Mouse (Mus musculus) embryonic facial prominence, embryonic 10.5 days (tissue): ENCODE measurements at regions not wholly inside any gene's neighbourhood (a gene's known extent, or its start where the extent isn't known, plus 50 kb on each side); places are given as distances from the start of the nearest gene placed in this dataset.
"Not testable (repeated sequence)": the region's sequence is repeated elsewhere in the genome, so short reads cannot be mapped to it uniquely, and the experiment has no call there.

ENCODE experiments used
- DNase-seq: peaks from one replicate; pipeline ENCODE4 v3.0.0-alpha.2; 2017; ENCODE audit warnings: low spot score
- H3K27ac ChIP-seq: fragments of 300-500 bp; sonication (generic); replicated peaks from 2 replicates; pipeline ENCODE4 v1.5.1; 2016; ENCODE audit warnings: mild to moderate bottlenecking
- H3K27me3 ChIP-seq: fragments of 300-500 bp; sonication (generic); replicated peaks from 2 replicates; pipeline ENCODE4 v1.6.1; 2016; ENCODE audit warnings: low read depth, mild to moderate bottlenecking; ENCODE audit not compliant: poor library complexity, severe bottlenecking
- H3K36me3 ChIP-seq: fragments of 300-500 bp; sonication (generic); replicated peaks from 2 replicates; pipeline ENCODE4 v1.6.1; 2016; ENCODE audit warnings: mild to moderate bottlenecking, moderate library complexity
- H3K4me1 ChIP-seq: fragments of 300-500 bp; sonication (generic); 2 replicates; pipeline ENCODE4 v1.6.1; 2016
- H3K4me3 ChIP-seq: fragments of 300-500 bp; sonication (generic); 2 replicates; pipeline ENCODE4 v1.5.1; 2016; ENCODE audit warnings: mild to moderate bottlenecking, moderate library complexity
- H3K9me3 ChIP-seq: fragments of 300-500 bp; sonication (generic); 2 replicates; pipeline ENCODE4 v1.6.1; 2016; ENCODE audit warnings: mild to moderate bottlenecking
- WGBS: fragments of 180-500 bp; shearing (Covaris S2); methylation state at CpG from one replicate; pipeline ENCODE4 v1.1.7; 2016; 5-methylcytosine and 5-hydroxymethylcytosine counted together

DNA sequence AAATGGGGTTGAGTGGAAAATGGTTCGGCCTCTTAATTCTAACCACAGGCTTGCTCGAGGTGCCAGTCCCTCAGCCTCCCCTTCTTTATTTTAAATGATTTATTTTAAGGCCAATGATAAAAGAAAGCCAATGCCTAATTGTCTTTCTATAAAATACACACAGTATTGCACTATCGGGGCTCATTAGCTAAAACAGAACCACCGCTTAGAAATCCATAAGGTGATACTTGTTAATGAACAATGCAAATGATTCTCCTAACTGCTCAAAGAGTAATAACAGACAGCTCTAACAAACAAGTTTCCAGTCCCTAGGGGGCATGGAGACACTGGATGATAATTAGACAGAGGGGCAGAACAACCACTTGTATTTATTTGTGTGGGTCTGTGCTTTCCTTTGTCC lies 58.8 kb downstream of the Emx2 start:
- DNase-seq: no peak
- Histone ChIP-seq H3K4me1 (peaks cover 2% of the 10 kb centered on the region), H3K27me3 (no peaks in the 10 kb centered on the region), H3K4me3 (no peak overlapping the region), H3K27ac (no peak overlapping the region), H3K9me3 (no peaks in the 10 kb centered on the region), H3K36me3 (no peaks in the 10 kb centered on the region)
- WGBS: 87% methylated on average over 4 of the region's 4 CpGs

DNA sequence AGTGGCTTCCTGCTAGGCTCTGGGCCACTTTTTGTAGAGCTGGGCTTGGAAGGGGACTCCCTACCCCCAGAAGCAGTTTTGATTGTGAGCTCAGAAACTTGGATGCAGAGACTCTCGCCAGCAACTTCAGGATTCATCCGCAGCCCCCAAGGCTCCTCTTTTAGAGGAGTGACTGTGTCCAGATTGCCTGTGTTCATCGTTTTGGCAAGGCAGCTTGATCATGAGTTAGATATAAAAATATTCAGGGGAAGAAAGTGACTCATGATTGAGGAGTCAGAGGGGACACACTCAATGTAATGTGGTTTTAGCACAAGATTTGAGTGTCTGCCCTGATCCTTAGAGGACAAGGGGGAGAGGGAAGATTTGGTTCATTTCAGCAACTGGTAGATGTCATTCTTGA lies 61.0 kb downstream of the Emx2 start:
- H3K36me3 ChIP-seq: no peaks in the 10 kb centered on the region
- no peak overlapping the region for H3K27ac ChIP-seq
- no peaks in the 10 kb centered on the region for H3K9me3 ChIP-seq
- no peaks in the 10 kb centered on the region for H3K27me3 ChIP-seq
- H3K4me1 ChIP-seq: peaks cover 5% of the 10 kb centered on the region
- no peak overlapping the region for H3K4me3 ChIP-seq
- 84% methylated on average over 3 of the region's 3 CpGs for WGBS
- no peak for DNase-seq

DNA sequence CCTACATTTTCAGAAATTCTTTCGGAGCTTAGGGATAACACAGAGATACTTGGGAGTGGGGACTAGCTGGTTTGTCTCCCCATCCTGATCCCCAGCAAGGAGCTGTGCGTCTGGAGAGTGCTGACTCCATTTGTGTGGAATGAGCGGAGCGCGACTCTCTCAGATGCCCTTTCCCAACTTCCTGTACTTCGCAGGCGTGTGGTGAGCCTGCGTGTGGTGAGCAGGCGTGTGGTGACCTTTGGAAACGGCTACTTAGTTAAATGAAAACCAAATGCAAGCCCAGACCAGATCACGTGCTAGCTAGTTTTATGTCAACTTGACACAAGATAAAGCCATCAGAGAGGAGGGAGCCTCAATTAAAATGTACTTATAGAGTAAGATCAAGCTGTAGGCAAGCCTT lies 64.0 kb downstream of the Emx2 start:
- 50% methylated on average over 11 of the region's 11 CpGs for WGBS
- Histone ChIP-seq H3K27me3 (no peaks in the 10 kb centered on the region), H3K36me3 (no peaks in the 10 kb centered on the region), H3K9me3 (no peaks in the 10 kb centered on the region), H3K4me3 (no peak overlapping the region), H3K4me1 (peaks cover 5% of the 10 kb centered on the region), H3K27ac (no peak overlapping the region)
- peak; percentile 21 for DNase-seq

DNA sequence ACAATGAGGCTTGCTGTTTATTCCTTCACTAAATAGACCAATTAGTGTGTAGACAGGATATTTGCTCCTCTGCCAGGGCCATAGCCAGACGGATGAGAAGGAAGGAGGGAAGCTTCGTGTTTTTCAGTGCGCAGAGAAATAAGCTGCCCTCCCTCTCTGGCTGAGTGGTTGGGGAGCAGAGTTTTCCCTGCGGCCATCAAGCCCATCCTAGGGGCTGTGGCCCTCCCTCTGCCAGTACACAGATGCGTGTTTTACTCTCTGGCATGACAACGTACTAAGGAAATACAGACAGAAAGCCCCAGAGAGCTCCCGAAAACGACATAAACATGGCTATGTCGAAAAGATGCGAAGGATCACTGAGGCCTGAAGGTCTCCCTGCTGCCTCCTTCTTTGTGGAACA lies 65.2 kb downstream of the Emx2 start:
- Histone ChIP-seq H3K36me3 (no peaks in the 10 kb centered on the region), H3K9me3 (no peaks in the 10 kb centered on the region), H3K27me3 (no peaks in the 10 kb centered on the region), H3K4me3 (no peak overlapping the region), H3K4me1 (peaks cover 5% of the 10 kb centered on the region), H3K27ac (no peak overlapping the region)
- no peak for DNase-seq
- WGBS: 73% methylated on average over 10 of the region's 10 CpGs

DNA sequence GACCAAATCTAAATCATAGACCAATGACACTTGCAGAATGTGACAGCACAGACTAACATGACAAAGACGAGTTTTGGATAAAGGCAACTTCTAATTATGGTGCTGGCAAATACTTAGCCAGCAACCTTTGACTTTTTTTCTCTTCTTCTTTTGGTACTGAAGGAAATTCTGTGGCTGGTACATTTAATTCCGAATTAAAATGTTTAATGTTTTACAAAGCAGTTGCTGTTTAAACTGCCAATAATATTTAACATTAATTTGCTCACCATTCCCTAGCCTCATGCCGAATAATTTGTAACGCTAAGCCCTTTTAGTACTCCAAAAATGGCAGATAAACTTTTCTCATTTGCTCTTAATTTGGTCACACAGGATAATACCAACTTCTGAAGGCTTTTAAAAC lies 105.9 kb downstream of the Emx2 start:
- H3K36me3 ChIP-seq: no peaks in the 10 kb centered on the region
- H3K4me1 ChIP-seq: no peaks in the 10 kb centered on the region
- no peak overlapping the region for H3K4me3 ChIP-seq
- no peaks in the 10 kb centered on the region for H3K27me3 ChIP-seq
- H3K27ac ChIP-seq: no peak overlapping the region
- no peaks in the 10 kb centered on the region for H3K9me3 ChIP-seq
- WGBS: 84% methylated on average over 4 of the region's 4 CpGs
- no peak for DNase-seq

DNA sequence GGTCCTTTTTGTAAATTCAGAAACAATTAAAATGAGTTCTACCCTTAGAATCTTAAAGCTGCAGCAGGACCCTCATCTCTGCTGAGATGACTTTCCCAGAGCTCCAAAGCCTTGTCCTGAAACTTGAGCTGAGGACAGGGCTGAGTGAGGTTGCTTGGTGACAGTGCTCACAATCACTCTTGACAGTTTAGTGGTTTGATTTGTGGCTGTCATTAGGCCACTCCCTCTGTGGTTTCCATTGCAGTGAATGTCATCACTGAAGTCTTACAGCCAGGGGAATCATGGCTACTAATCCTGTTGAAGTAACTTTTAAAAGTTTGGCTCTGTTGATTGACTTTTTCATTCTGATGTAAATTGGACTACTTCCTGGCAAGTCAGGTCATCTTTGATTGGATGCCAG lies 110.7 kb downstream of the Emx2 start:
- Histone ChIP-seq H3K27me3 (no peaks in the 10 kb centered on the region), H3K4me3 (no peak overlapping the region), H3K9me3 (no peaks in the 10 kb centered on the region), H3K4me1 (no peaks in the 10 kb centered on the region), H3K27ac (no peak overlapping the region), H3K36me3 (no peaks in the 10 kb centered on the region)
- no peak for DNase-seq

DNA sequence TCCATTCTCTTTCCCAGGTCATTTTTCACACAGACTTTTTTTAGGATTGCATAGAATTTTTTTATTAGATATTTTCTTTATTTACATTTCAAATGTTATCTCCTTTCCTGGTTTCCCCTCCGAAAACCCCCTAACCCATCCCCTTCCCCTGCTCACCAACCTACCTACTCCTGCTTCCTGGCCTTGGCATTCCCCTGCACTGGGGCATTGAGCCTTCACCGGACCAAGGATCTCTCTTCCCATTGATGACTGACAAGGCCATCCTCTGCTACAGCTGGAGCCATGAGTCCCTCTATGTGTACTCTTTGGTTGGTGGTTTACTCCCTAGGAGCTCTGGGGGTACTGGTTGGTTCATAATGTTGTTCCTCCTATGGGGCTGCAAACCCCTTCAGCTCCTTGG lies 111.4 kb downstream of the Emx2 start:
- 95% methylated on average over 2 of the region's 2 CpGs for WGBS
- H3K4me3 ChIP-seq, DNase-seq, H3K27ac ChIP-seq, H3K36me3 ChIP-seq, H3K4me1 ChIP-seq, H3K9me3 ChIP-seq, H3K27me3 ChIP-seq: not testable (repeated sequence)

DNA sequence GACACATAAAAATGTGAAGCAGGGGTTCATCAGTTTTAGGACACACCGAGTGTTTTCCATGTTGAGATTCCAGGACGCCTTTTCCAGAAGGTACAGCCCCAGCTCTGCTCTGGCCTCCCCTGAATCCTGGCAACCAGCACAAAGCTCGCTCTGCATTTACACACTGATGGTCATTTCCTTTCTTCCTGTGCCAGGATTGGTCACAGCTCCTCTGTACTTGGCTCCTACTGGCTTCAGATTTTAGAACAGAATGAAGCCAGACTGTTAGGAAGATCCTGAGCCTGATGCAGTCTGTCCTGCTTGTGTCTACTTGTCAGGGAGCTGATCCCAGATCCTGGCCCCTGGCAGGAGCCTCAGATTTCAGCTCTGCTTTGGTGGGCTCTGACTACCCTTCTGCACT lies 116.2 kb downstream of the Emx2 start:
- H3K27ac ChIP-seq: no peak overlapping the region
- no peak for DNase-seq
- H3K27me3 ChIP-seq: no peaks in the 10 kb centered on the region
- H3K36me3 ChIP-seq: no peaks in the 10 kb centered on the region
- H3K4me1 ChIP-seq: no peaks in the 10 kb centered on the region
- H3K9me3 ChIP-seq: no peaks in the 10 kb centered on the region
- H3K4me3 ChIP-seq: no peak overlapping the region
- 85% methylated on average over 3 of the region's 3 CpGs for WGBS

DNA sequence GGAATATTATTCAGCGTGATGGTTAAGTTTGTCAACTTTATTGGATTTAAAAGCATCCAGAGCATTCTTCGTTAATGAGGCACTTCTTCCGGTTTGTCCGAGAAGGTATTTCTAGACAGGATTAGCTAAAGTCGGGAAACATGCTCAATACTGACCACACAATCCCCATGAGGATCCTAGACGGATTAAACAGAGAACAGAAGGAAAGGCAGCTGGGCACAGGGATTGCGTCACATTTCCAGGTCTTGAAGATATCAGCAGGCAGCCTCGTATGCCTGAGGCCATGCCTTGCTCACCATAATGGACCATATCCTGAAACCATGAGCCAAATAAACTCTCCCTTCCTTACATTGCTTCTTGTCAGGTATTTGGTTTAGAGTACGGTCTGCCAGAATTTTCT lies 119.7 kb downstream of the Emx2 start:
- H3K9me3 ChIP-seq: no peaks in the 10 kb centered on the region
- H3K27me3 ChIP-seq: peaks cover 9% of the 10 kb centered on the region
- no peak overlapping the region for H3K27ac ChIP-seq
- DNase-seq: no peak
- WGBS: 67% methylated on average over 9 of the region's 9 CpGs
- H3K4me3 ChIP-seq: no peak overlapping the region
- no peaks in the 10 kb centered on the region for H3K36me3 ChIP-seq
- no peaks in the 10 kb centered on the region for H3K4me1 ChIP-seq

DNA sequence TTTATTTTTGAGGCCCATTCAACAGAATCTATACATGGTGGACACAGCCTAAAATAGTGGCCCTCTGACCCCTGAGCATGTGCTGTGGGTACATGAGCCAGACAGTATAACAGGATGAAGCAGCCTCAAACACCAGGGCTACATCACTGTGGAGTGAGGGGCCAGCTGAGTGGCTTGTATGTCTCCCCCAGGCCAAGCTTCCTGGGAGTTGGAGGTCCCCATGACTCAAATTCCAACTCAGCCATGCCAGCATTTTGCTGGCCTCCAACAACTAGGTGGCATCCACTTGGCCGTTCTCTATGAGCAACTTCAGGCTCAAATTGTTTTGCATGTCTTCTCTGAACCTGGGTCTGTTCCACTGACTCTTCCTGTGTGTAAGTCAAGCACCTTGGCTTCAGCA lies 121.5 kb downstream of the Emx2 start:
- WGBS: 92% methylated on average over 1 of the region's 1 CpGs
- Histone ChIP-seq H3K27me3 (peaks cover 23% of the 10 kb centered on the region), H3K9me3 (no peaks in the 10 kb centered on the region), H3K4me3 (no peak overlapping the region), H3K27ac (no peak overlapping the region), H3K4me1 (no peaks in the 10 kb centered on the region), H3K36me3 (no peaks in the 10 kb centered on the region)
- peak; percentile 2 for DNase-seq

DNA sequence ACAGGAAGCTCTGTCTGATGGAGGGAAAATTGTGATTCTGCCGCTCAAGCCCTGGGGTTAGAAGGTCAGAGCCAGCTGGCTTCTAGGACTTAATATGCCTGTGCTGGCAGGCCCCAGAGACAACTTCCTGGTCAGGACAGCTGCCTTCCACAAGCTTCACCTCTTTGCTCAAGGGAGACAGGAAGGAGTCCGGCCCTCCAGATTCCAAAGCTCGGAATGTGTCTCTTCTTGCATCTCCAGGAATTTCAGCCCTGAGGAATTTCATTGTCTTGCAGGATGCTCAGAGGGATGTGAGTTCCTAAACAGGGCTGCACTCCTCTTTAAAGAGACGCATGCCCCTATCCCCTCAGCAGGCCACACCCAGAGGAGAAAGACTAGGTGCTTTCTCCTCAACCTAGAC lies 127.7 kb downstream of the Emx2 start:
- peak overlapping the region; percentile 12; the same call in 1 of the 2 replicates for H3K27ac ChIP-seq
- H3K9me3 ChIP-seq: no peaks in the 10 kb centered on the region
- H3K36me3 ChIP-seq: no peaks in the 10 kb centered on the region
- WGBS: 22% methylated on average over 4 of the region's 4 CpGs
- DNase-seq: peak; percentile 31
- peaks cover 30% of the 10 kb centered on the region for H3K4me1 ChIP-seq
- peaks cover 75% of the 10 kb centered on the region for H3K27me3 ChIP-seq
- no peak overlapping the region for H3K4me3 ChIP-seq

DNA sequence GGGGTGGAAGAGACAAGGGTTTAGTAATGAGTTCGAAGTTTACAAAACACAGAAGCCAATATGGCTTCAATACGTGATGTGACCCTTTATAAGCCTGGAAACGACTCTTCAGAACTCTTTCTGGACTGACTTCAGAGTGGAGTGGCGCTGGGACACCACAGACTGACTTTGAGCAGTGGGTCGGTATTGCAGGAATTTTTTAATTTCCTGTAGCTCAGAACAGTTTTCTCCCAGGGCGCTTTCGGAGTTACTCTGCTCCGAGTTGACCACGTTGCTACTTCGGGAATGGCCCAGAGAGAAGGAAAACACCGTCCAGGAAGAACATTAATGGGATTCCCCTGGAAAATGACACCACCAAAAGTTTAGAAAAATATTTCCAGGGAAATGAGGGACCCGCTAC lies 129.1 kb downstream of the Emx2 start:
- peak; percentile 12 for DNase-seq
- Histone ChIP-seq H3K4me3 (no peak overlapping the region), H3K4me1 (peaks cover 32% of the 10 kb centered on the region), H3K9me3 (no peaks in the 10 kb centered on the region), H3K27ac (no peak overlapping the region), H3K36me3 (no peaks in the 10 kb centered on the region), H3K27me3 (peaks cover 87% of the 10 kb centered on the region)
- 55% methylated on average over 12 of the region's 12 CpGs for WGBS

DNA sequence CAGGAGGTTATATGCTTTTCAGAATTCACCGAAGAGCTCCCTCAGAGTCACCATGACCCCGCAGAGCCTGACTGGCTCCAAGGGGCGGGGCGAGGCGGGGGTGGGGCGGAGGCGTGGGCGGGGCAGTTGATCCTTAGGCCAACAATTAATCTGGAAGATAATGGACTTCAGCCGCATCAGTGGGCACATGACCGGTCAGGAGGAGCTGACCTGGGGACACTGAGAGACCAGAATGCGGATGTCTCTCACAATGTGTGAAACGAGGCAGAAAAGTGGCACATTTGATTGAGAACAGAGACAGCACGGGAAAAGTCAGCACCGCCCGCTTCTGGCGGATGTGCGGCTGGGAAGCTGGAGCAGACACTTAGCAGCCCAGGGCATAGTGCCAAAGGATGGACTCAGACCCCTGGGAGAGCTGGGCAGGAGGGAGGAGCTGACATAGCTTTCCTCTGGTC lies 129.9 kb downstream of the Emx2 start:
- H3K9me3 ChIP-seq: no peaks in the 10 kb centered on the region
- DNase-seq: peak; percentile 62
- H3K36me3 ChIP-seq: no peaks in the 10 kb centered on the region
- peaks cover 33% of the 10 kb centered on the region for H3K4me1 ChIP-seq
- peak overlapping the region; percentile 49 for H3K4me3 ChIP-seq
- H3K27ac ChIP-seq: no peak overlapping the region; the same call in 1 of the 2 replicates
- H3K27me3 ChIP-seq: peaks cover 85% of the 10 kb centered on the region
- 11% methylated on average over 17 of the region's 17 CpGs for WGBS

DNA sequence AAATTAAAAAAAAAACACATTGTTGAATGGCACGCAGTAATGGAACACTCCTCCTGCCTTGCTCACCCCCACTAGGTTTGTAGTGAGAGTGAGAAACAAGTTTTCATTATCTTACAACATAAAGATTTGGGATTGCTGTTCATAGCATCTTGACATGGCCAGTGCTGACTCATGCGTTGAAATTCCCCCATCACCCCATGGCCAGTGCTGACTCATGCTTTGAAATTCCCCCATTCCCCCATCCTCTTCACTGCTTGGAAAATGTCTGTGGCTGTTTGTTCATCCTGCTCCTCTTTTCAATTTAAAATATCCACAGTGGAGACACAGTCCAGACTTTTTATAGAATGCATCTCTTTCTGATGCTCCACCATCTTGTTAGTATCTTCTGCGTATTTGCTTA lies 131.8 kb downstream of the Emx2 start:
- no peak for DNase-seq
- Histone ChIP-seq H3K9me3 (no peaks in the 10 kb centered on the region), H3K4me3 (no peak overlapping the region), H3K4me1 (peaks cover 33% of the 10 kb centered on the region), H3K27me3 (peaks cover 69% of the 10 kb centered on the region), H3K27ac (no peak overlapping the region), H3K36me3 (no peaks in the 10 kb centered on the region)
- WGBS: 96% methylated on average over 3 of the region's 3 CpGs
